Mouse (Mus musculus): Measurements from ENCODE around the gene Atp9a. TPM values are rescaled to one million over a fixed set of nuclear protein-coding genes. Genes with fewer than 3 reads are reported as not detected.

The Atp9a gene
- polyA plus RNA-seq, 1 experiment, result 198 TPM

- no peak for DNase-seq (ENCODE audit: low read depth)
These were observed 3.4 kb downstream of the Atp9a start for GRCm38 (mm10) chr2:168738854-168739253.

GRCm38 (mm10) chr2:168737878-168738277 is 4.3 kb downstream of the Atp9a start:
- DNase-seq (ENCODE audit: low read depth), result peak; percentile 31

- peak; percentile 45 for DNase-seq (ENCODE audit: low read depth)
These were observed 8.2 kb downstream of the Atp9a start for GRCm38 (mm10) chr2:168734023-168734422.

- no peak for DNase-seq (ENCODE audit: low read depth)
These were observed 11.0 kb downstream of the Atp9a start for GRCm38 (mm10) chr2:168731258-168731657.

- no peak for DNase-seq (ENCODE audit: low read depth)
These were observed 12.5 kb downstream of the Atp9a start for GRCm38 (mm10) chr2:168729736-168730135.

GRCm38 (mm10) chr2:168728045-168728444 is 14.2 kb downstream of the Atp9a start:
- DNase-seq (ENCODE audit: low read depth), result no peak

- no peak for DNase-seq (ENCODE audit: low read depth)
These were observed 16.2 kb downstream of the Atp9a start for GRCm38 (mm10) chr2:168726007-168726406.

GRCm38 (mm10) chr2:168721313-168721712 is 20.9 kb downstream of the Atp9a start:
- peak; percentile 41 for DNase-seq (ENCODE audit: low read depth)

- DNase-seq (ENCODE audit: low read depth), result no peak
These were observed 22.5 kb downstream of the Atp9a start for GRCm38 (mm10) chr2:168719742-168720141.

- no peak for DNase-seq (ENCODE audit: low read depth)
These were observed 23.5 kb downstream of the Atp9a start for GRCm38 (mm10) chr2:168718735-168719134.

GRCm38 (mm10) chr2:168718267-168718666 is 23.9 kb downstream of the Atp9a start:
- no peak for DNase-seq (ENCODE audit: low read depth)

GRCm38 (mm10) chr2:168712199-168713176 is 29.7 kb downstream of the Atp9a start:
- DNase-seq (ENCODE audit: low read depth), result no peak

- DNase-seq (ENCODE audit: low read depth), result no peak
These were observed 31.2 kb downstream of the Atp9a start for GRCm38 (mm10) chr2:168710979-168711378.

GRCm38 (mm10) chr2:168707766-168708165 is 34.4 kb downstream of the Atp9a start:
- DNase-seq (ENCODE audit: low read depth), result no peak

GRCm38 (mm10) chr2:168702266-168702665 is 39.9 kb downstream of the Atp9a start:
- no peak for DNase-seq (ENCODE audit: low read depth)

- no peak for DNase-seq (ENCODE audit: low read depth)
These were observed 47.2 kb downstream of the Atp9a start for GRCm38 (mm10) chr2:168695027-168695403.

- no peak for DNase-seq (ENCODE audit: low read depth)
These were observed 47.7 kb downstream of the Atp9a start for GRCm38 (mm10) chr2:168694379-168695026.

- peak; percentile 8 for DNase-seq (ENCODE audit: low read depth)
These were observed 50.4 kb downstream of the Atp9a start for GRCm38 (mm10) chr2:168691774-168692173.

- no peak for DNase-seq (ENCODE audit: low read depth)
These were observed 54.9 kb downstream of the Atp9a start for GRCm38 (mm10) chr2:168687326-168687725.

- no peak for DNase-seq (ENCODE audit: low read depth)
These were observed 56.3 kb downstream of the Atp9a start for GRCm38 (mm10) chr2:168685909-168686308.

- no peak for DNase-seq (ENCODE audit: low read depth)
These were observed 57.5 kb downstream of the Atp9a start for GRCm38 (mm10) chr2:168684695-168685094.

- no peak for DNase-seq (ENCODE audit: low read depth)
These were observed 58.6 kb downstream of the Atp9a start for GRCm38 (mm10) chr2:168683520-168684150.

All from gonadal fat pad, adult 2 months (tissue).